Mouse (Mus musculus) B cell, adult 67 days (primary cell): ENCODE measurements around the gene Gm10722. TPM values are rescaled to one million over a fixed set of nuclear protein-coding genes. Genes with fewer than 3 reads are reported as not detected.

Experiments
- total RNA-seq, 2 experiments: library from RNA; stranded (reverse); gene quantifications; 4 replicates each; pipeline ENCODE4 v1.2.4; 2023

The Gm10722 gene
- total RNA-seq: not detected

GRCm38 (mm10) chr9:3000445-3000972, at the start of gene Gm10722:
TSS of gene Gm10722 (plus strand) at chr9:3000922.

GRCm38 (mm10) chr9:3002794-3003396, 2.2 kb downstream of the Gm10722 start, which contains the start of gene Gm11168:
TSS of gene Gm11168 (plus strand) at chr9:3003346.

GRCm38 (mm10) chr9:3012733-3013279, 12.1 kb downstream of the Gm10722 start, which contains the start of gene Gm10721:
TSS of gene Gm10721 (plus strand) at chr9:3013140.

GRCm38 (mm10) chr9:3015354-3015753, 14.6 kb downstream of the Gm10722 start, which contains the start of gene Gm10720:
TSS of gene Gm10720 (plus strand) at chr9:3015654.

GRCm38 (mm10) chr9:3017108-3017507, 16.4 kb downstream of the Gm10722 start, which contains the start of gene Gm10719:
TSS of gene Gm10719 (plus strand) at chr9:3017408.

GRCm38 (mm10) chr9:3023312-3023984, 22.7 kb downstream of the Gm10722 start, which contains the start of gene Gm10718:
TSS of gene Gm10718 (plus strand) at chr9:3023547.

GRCm38 (mm10) chr9:3024912-3025467, 24.3 kb downstream of the Gm10722 start, which contains the start of gene Gm10717:
TSS of gene Gm10717 (plus strand) at chr9:3025417.

GRCm38 (mm10) chr9:3034299-3034698, 33.6 kb downstream of the Gm10722 start, which contains the start of gene Gm17535:
TSS of gene Gm17535 (plus strand) at chr9:3034599.

GRCm38 (mm10) chr9:3036577-3036976, 35.9 kb downstream of the Gm10722 start, which contains the start of gene Gm10715:
TSS of gene Gm10715 (plus strand) at chr9:3036877.

Other genes with a start within 250 kb of the Gm10722 start
- under 1 TPM in 1 of 2 experiments, not detected in 1; 0.96 TPM for gene Gm11168, start 2.4 kb downstream of the Gm10722 start, total RNA-seq
- 1 to 10 TPM; 1.4 to 1.9 TPM for gene Gm10721, start 12.2 kb downstream of the Gm10722 start, total RNA-seq
- not detected for gene Gm10720, start 14.7 kb downstream of the Gm10722 start, total RNA-seq
- 1 to 10 TPM in 1 of 2 experiments, not detected in 1; 4.6 TPM for gene Gm10719, start 16.5 kb downstream of the Gm10722 start, total RNA-seq
- gene Gm10718, start 22.6 kb downstream of the Gm10722 start, total RNA-seq: 1 to 10 TPM; 3.4 to 5.8 TPM
- gene Gm10717, start 24.5 kb downstream of the Gm10722 start, total RNA-seq: 1 to 10 TPM in 1 of 2 experiments, not detected in 1; 2.8 TPM
- gene Gm17535, start 33.7 kb downstream of the Gm10722 start, total RNA-seq: not detected
- gene Gm10715, start 36.0 kb downstream of the Gm10722 start, total RNA-seq: not detected